Mouse (Mus musculus) midbrain, embryonic 16.5 days (tissue): ENCODE results near the gene Mall. TPM values are rescaled to one million over a fixed set of nuclear protein-coding genes. Genes with fewer than 3 reads are reported as not detected.

Source experiments
- ATAC-seq: fragments of 200-750 bp; cut with Nextera tagmentation; 2 replicates; pipeline ENCODE4 v1.8.0; 2017; ENCODE audit warnings: moderate TSS enrichment
- H3K27ac ChIP-seq: fragments of 300-500 bp; sonication (generic); 2 replicates; pipeline ENCODE4 v1.5.1; 2014; ENCODE audit warnings: mild to moderate bottlenecking, low read length, mixed read lengths
- H3K27me3 ChIP-seq: fragments of 300-500 bp; sonication (generic); 2 replicates; pipeline ENCODE4 v1.6.1; 2014; ENCODE audit warnings: low read depth, low read length, mixed read lengths; ENCODE audit not compliant: control insufficient read depth, insufficient read depth
- H3K36me3 ChIP-seq: fragments of 300-500 bp; sonication (generic); 2 replicates; pipeline ENCODE4 v1.6.1; 2014; ENCODE audit warnings: mild to moderate bottlenecking, low read length, moderate library complexity, mixed read lengths; ENCODE audit not compliant: control insufficient read depth, insufficient read depth
- H3K4me1 ChIP-seq: fragments of 300-500 bp; sonication (generic); 2 replicates; pipeline ENCODE4 v1.6.1; 2014; ENCODE audit warnings: mild to moderate bottlenecking, low read length, mixed read lengths; ENCODE audit not compliant: control insufficient read depth, insufficient read depth
- H3K4me2 ChIP-seq: fragments of 300-500 bp; sonication (generic); 2 replicates; pipeline ENCODE4 v1.6.1; 2014; ENCODE audit warnings: mild to moderate bottlenecking, low read length, mixed read lengths
- H3K4me3 ChIP-seq: fragments of 300-500 bp; sonication (generic); 2 replicates; pipeline ENCODE4 v1.5.1; 2014; ENCODE audit warnings: low read depth, mild to moderate bottlenecking, low read length, moderate library complexity, mixed read lengths
- H3K9ac ChIP-seq: fragments of 300-500 bp; sonication (generic); 2 replicates; pipeline ENCODE4 v1.6.1; 2014; ENCODE audit warnings: low read depth, low read length, mixed read lengths
- H3K9me3 ChIP-seq: fragments of 300-500 bp; sonication (generic); replicated peaks from 2 replicates; pipeline ENCODE4 v1.6.1; 2014; ENCODE audit warnings: mild to moderate bottlenecking, low read length, mixed read lengths; ENCODE audit not compliant: control insufficient read depth, poor library complexity, severe bottlenecking
- WGBS: fragments of 180-500 bp; shearing (Covaris S2); extraction: QIAGEN DNeasy Blood & Tissue Kit; methylation state at CpG from one replicate; pipeline ENCODE4 v1.1.7; 2014; 5-methylcytosine and 5-hydroxymethylcytosine counted together
- polyA plus RNA-seq: library from polyadenylated mRNA; unstranded; fragments of >200 nt; fragmentation: Nextera tagmentation; extraction: Ambion mirVana; gene quantifications from 2 replicates; pipeline ENCODE4 v1.2.1, GENCODE M21; 2015

Mall gene
- polyA plus RNA-seq, 1 experiment from 2014 or later, result 0.82 TPM

DNA sequence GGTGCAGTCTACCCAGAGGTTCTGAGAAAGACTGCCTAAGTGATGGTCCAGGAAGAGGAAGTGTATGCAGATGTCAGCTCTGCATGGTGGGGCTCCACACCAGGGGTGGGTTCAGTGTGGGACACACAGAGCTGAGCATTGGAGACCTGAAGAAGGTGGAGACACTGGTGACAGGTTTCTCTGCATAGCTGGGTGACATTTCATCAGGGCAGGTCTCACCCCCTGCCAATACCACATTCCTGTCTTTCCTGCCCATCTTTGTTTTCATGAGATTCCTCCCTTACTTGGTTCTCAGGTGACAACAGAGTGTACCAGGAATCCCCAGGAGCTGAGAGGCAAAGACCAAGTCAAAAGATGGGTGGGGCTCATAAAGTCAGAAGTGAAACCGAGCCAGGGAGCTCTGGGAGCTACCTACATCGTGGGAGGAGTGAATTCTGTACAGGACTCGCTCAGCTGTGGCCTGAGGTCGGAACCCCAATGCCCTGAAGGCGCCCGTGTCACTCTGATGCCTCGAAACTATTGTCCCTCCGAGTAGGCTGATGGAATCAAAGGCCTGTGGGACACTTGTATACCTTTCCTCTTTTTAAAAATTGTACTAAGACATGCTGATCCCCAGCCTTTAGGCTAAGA lies 10.8 kb downstream of the Mall start:
- WGBS, result 70% methylated on average over 8 of the region's 8 CpGs
- no peaks in the 10 kb centered on the region for H3K9me3 ChIP-seq
- H3K4me3 ChIP-seq, result no peak overlapping the region
- no peak overlapping the region for H3K9ac ChIP-seq
- H3K36me3 ChIP-seq, result no peaks in the 10 kb centered on the region
- H3K4me1 ChIP-seq, result no peaks in the 10 kb centered on the region
- H3K27ac ChIP-seq, result no peak overlapping the region
- no peak for ATAC-seq
- H3K4me2 ChIP-seq, result no peak overlapping the region
- no peaks in the 10 kb centered on the region for H3K27me3 ChIP-seq

DNA sequence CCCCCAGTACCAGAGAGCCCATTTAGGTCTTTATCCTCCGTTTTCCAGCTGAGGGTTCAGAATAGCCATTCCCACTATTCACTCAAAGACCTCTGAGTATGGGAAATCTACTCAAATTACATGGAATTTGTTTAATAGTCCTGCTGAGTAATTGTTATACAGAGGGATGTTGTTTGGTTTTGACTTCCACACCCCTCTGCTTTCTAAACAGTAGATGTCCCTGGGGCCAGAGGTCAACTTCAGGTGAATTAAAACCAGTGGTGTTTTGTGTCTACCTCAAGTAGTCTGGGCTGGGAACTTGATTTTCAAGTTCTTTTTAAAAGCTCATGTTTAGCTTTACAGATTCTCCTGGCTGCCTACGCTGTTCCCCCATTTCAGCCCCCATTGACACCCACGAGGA lies 15.0 kb downstream of the Mall start:
- WGBS, result 66% methylated on average over 3 of the region's 3 CpGs
- Histone ChIP-seq H3K27ac (no peak overlapping the region), H3K4me2 (no peak overlapping the region), H3K9ac (no peak overlapping the region), H3K27me3 (no peaks in the 10 kb centered on the region), H3K4me3 (no peak overlapping the region), H3K36me3 (no peaks in the 10 kb centered on the region), H3K4me1 (no peaks in the 10 kb centered on the region), H3K9me3 (no peaks in the 10 kb centered on the region)
- no peak for ATAC-seq

DNA sequence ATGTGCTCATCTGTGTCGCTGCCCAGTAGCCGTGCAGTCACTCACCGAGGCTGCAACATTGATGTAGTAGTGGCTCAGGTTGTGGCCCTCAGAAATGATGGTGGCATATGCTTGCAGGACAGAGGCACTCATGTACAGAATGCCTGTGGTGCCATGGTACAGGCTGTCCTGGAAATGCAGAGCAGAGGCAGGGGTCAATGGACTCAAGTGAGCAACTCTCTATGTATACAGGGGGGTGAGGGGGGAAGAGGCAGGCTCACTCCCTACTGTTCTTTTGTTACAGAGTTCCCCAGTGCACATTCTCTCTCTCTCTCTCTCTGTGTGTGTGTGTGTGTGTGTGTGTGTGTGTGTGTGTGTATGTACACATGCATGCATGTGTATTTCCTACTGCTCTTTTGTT lies 20.9 kb downstream of the Mall start:
- Histone ChIP-seq H3K4me3 (no peak overlapping the region), H3K4me1 (no peaks in the 10 kb centered on the region), H3K9me3 (no peaks in the 10 kb centered on the region), H3K4me2 (no peak overlapping the region), H3K27me3 (no peaks in the 10 kb centered on the region), H3K27ac (no peak overlapping the region), H3K36me3 (no peaks in the 10 kb centered on the region), H3K9ac (no peak overlapping the region)
- WGBS, result 81% methylated on average over 3 of the region's 3 CpGs
- no peak for ATAC-seq

DNA sequence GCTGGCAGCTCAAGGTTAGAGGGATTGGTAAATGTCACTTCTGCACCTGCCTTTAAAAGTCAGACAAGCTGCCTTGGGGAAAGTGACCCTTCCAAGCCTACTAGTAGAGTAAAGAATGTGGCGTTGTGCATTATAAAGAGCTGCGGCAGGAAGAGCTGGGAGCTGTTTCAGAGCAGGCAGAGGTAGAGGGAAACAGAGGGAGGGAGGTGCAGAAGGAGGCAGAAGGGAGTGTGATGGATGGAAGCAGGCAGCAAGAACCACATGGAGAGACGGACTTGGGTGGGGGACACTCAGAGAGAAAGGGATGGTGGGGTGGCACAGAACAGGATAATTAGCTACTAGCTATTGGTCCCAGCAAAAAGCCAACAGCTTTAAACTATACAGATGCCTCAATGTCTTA lies 21.7 kb downstream of the Mall start:
- no peak for ATAC-seq
- Histone ChIP-seq H3K27me3 (no peaks in the 10 kb centered on the region), H3K9me3 (no peaks in the 10 kb centered on the region), H3K9ac (no peak overlapping the region), H3K27ac (no peak overlapping the region), H3K4me2 (no peak overlapping the region), H3K4me1 (no peaks in the 10 kb centered on the region), H3K4me3 (no peak overlapping the region), H3K36me3 (no peaks in the 10 kb centered on the region)
- WGBS, result 41% methylated on average over 3 of the region's 3 CpGs

DNA sequence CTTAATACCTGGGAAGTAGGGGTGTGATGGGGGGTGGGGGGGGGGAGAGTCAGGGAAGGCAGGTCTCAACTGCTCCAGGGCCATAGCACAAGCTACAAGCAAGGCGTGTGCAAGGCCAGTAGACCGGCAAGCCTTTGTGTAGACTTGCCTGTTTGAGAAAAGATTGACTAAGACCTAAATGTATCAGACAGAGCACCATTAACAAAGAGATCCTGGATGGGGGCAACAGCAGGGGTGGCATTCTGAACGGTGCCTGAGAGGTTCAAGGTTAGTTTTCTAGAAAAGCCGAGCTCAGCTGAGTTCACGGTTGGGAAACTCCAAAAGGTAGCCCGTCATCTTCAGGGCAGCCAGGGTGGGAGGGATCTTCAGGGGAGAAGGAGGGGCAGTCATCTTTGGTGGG lies 24.5 kb downstream of the Mall start:
- no peaks in the 10 kb centered on the region for H3K4me1 ChIP-seq
- WGBS, result 64% methylated on average over 6 of the region's 6 CpGs
- no peak for ATAC-seq
- H3K27me3 ChIP-seq, result no peaks in the 10 kb centered on the region
- no peak overlapping the region for H3K4me2 ChIP-seq
- no peaks in the 10 kb centered on the region for H3K9me3 ChIP-seq
- no peak overlapping the region for H3K27ac ChIP-seq
- H3K4me3 ChIP-seq, result no peak overlapping the region
- H3K36me3 ChIP-seq, result no peaks in the 10 kb centered on the region
- no peak overlapping the region for H3K9ac ChIP-seq

DNA sequence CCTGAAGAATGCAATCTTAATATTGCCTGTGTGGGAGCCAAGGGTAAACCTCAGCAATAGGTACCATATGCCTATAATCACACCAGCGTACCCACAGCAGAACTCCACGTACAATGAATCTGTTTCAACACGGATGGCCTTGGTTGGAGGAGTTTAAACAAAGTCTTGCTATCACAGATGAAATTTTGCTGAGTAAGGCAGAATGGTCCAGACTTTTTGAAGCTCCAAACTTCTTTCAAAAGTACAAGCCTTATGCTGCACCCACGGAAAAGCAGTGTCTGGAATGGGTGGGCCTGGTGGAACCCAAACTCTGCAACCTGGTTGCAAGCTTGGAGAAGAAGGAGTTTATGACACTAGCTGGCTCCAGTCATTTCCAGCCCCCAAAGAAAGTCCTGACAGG lies 40.5 kb downstream of the Mall start:
- 84% methylated on average over 4 of the region's 4 CpGs for WGBS
- no peak for ATAC-seq
- H3K4me1 ChIP-seq, result no peaks in the 10 kb centered on the region

DNA sequence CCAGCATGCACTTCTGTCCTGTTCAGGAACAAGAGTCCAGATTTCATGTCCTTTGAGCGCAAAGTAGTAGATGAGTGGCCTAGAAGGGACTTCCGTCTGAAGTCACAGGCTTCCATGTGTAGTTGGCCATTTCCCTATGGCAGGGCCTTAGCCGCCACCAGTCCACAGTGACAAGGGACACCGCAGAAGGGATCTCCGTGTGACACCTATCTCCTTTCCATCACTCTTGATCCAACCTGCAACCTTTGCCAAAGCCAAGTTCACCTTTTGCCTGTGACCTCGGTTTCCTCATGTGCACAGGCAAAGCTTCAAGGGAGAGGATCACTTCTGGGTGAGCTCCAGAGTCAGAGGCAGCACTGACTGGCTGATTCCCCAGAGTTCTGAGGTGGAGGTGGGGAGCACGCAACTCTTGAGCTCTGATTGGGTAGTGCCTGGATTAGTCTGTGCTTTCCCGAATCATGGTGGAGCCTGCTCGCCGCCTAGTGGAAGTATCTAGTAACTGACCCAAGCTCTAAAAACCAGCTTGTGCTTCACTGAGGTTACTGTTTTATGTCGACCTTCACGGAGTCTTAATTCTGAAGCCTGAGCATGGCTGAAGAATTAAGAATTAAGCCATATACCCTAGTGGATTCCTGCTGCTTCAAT lies 45.9 kb downstream of the Mall start:
- H3K4me2 ChIP-seq, result no peak overlapping the region

More for the DNA sequence above, 40.5 kb downstream of the Mall start:
- Histone ChIP-seq H3K27me3 (no peaks in the 10 kb centered on the region), H3K4me2 (no peak overlapping the region), H3K9ac (no peak overlapping the region), H3K4me3 (no peak overlapping the region), H3K36me3 (no peaks in the 10 kb centered on the region), H3K27ac (no peak overlapping the region), H3K9me3 (no peaks in the 10 kb centered on the region)

DNA sequence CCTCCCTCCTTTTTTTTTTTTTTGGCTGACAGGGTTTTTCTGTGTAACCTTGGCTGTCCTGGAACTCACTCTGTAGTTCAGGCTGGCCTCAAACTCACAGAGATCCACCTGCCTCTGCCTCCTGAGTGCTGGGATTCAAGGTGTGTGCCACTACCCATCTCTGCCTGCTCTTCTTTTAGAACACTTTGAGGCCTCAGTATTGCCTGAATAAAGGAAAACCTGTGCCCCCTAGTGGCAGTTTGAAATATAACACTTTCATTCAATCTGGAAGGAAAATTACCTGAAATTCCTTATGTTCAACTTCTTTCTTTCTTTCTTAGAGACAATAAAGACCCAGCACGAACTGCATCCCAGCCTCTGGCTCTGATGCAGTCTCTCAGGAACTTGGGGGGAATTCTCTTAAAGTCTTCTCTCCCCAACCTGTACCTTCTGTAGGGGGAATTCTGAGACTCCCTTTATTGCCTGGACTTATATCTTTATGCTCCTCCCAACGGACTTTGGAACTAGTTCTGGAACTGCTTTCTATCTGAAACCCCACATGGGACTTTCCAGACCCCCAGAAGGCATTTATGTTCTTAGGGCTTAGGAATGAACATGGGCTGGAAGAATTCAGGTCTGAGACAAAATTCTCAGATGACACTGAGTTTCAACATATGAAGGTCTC lies 61.8 kb downstream of the Mall start:
- H3K9ac ChIP-seq, result no peak overlapping the region
- H3K36me3 ChIP-seq, result no peaks in the 10 kb centered on the region
- no peak for ATAC-seq
- no peak overlapping the region for H3K4me2 ChIP-seq
- WGBS, result 36% methylated on average over 2 of the region's 2 CpGs
- H3K27ac ChIP-seq, result no peak overlapping the region
- H3K9me3 ChIP-seq, result no peaks in the 10 kb centered on the region
- no peaks in the 10 kb centered on the region for H3K27me3 ChIP-seq
- H3K4me3 ChIP-seq, result no peak overlapping the region
- no peaks in the 10 kb centered on the region for H3K4me1 ChIP-seq

More for the DNA sequence above, 45.9 kb downstream of the Mall start:
- Histone ChIP-seq H3K9me3 (no peaks in the 10 kb centered on the region), H3K4me3 (no peak overlapping the region), H3K27me3 (no peaks in the 10 kb centered on the region), H3K9ac (no peak overlapping the region), H3K4me1 (no peaks in the 10 kb centered on the region; the same call in 1 of the 2 replicates), H3K36me3 (no peaks in the 10 kb centered on the region), H3K27ac (no peak overlapping the region)
- peak; percentile 82 for ATAC-seq
- WGBS, result 38% methylated on average over 12 of the region's 12 CpGs

DNA sequence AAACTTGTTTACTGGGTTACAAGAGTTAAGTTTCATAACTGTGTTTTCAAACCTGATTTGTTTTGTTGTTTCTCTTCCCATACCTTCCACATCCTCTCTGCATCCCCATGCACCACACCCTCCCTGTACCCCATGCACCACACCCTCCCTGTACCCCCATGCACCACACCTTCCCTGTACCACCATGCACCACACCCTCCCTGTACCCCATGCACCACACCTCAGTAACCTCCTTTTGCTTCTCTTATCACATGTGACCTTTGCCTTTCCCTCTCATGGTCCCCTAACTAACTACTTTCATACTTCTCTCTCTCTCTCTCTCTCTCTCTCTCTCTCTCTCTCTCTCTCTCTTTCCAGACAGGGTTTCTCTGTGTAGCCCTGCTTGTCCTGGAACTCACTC lies 62.7 kb downstream of the Mall start:
- Histone ChIP-seq H3K27me3 (no peaks in the 10 kb centered on the region), H3K4me2 (no peak overlapping the region), H3K36me3 (no peaks in the 10 kb centered on the region), H3K4me1 (no peaks in the 10 kb centered on the region), H3K9ac (no peak overlapping the region), H3K4me3 (no peak overlapping the region), H3K27ac (no peak overlapping the region), H3K9me3 (no peaks in the 10 kb centered on the region)
- ATAC-seq, result no peak
